Mouse (Mus musculus): ENCODE data around the gene Cblc.

GRCm38 (mm10) chr7:19829694-19830093, 33.1 kb upstream of the Cblc start:
- TF ChIP-seq POLR2A (IDR thresholded peaks at IDR 0.05; ENCODE audit: insufficient read depth, low read length) (no peak), CTCF (IDR thresholded peaks at IDR 0.05; ENCODE audit: low read depth, low read length) (no peak)

Measured in ES-Bruce4 (cell line).